Mouse (Mus musculus) liver, adult (tissue): ENCODE measurements at regions not wholly inside any gene's neighbourhood (a gene's known extent, or its start where the extent isn't known, plus 50 kb on each side); places are given as distances from the start of the nearest gene placed in this dataset.

Experiments used
- GATA4 ChIP-seq: IDR thresholded peaks from 2 replicates; pipeline ENCODE4 v1.6.1; 2014; ENCODE audit warnings: mild to moderate bottlenecking, low read length; ENCODE audit not compliant: insufficient replicate concordance

GRCm38 (mm10) chr3:57945765-57946164, 97.9 kb upstream of the Pfn2 start:
- TF ChIP-seq GATA4, result no peak

- TF ChIP-seq GATA4, result no peak
These were observed 99.5 kb upstream of the Pfn2 start for GRCm38 (mm10) chr3:57947331-57947730.

GRCm38 (mm10) chr3:57948720-57949119, 100.8 kb upstream of the Pfn2 start:
- no peak for TF ChIP-seq GATA4

GRCm38 (mm10) chr3:57950431-57951331, 102.8 kb upstream of the Pfn2 start:
- no peak for TF ChIP-seq GATA4

GRCm38 (mm10) chr3:57951438-57951837, 103.6 kb upstream of the Pfn2 start:
- TF ChIP-seq GATA4, result no peak

GRCm38 (mm10) chr3:57957352-57957751, 109.5 kb upstream of the Pfn2 start:
- no peak for TF ChIP-seq GATA4

- TF ChIP-seq GATA4, result no peak
These were observed 116.1 kb upstream of the Pfn2 start for GRCm38 (mm10) chr3:57963965-57964364.

GRCm38 (mm10) chr3:57972469-57973245, 124.8 kb upstream of the Pfn2 start:
- no peak for TF ChIP-seq GATA4

GRCm38 (mm10) chr3:57973546-57973945, 125.7 kb upstream of the Pfn2 start:
- TF ChIP-seq GATA4, result no peak

- TF ChIP-seq GATA4, result no peak
These were observed 127.5 kb upstream of the Pfn2 start for GRCm38 (mm10) chr3:57975379-57975778.

- TF ChIP-seq GATA4, result no peak
These were observed 128.9 kb upstream of the Pfn2 start for GRCm38 (mm10) chr3:57976640-57977229.

GRCm38 (mm10) chr3:57988175-57988574, 140.3 kb upstream of the Pfn2 start:
- no peak for TF ChIP-seq GATA4

- no peak for TF ChIP-seq GATA4
These were observed 142.9 kb upstream of the Pfn2 start for GRCm38 (mm10) chr3:57990738-57991137.

GRCm38 (mm10) chr3:57998121-57999102, 150.5 kb upstream of the Pfn2 start:
- no peak for TF ChIP-seq GATA4

GRCm38 (mm10) chr3:58002792-58003574, 155.1 kb upstream of the Pfn2 start:
- TF ChIP-seq GATA4, result no peak
